Mouse (Mus musculus): ENCODE results near the gene Ap2a1. TPM values are rescaled to one million over a fixed set of nuclear protein-coding genes. Genes with fewer than 3 reads are reported as not detected.

Ap2a1 gene
- polyA plus RNA-seq (2012; rRNA removed; ENCODE audit: low replicate concordance), result 91.4 and 108 TPM in 2 replicates

DNA sequence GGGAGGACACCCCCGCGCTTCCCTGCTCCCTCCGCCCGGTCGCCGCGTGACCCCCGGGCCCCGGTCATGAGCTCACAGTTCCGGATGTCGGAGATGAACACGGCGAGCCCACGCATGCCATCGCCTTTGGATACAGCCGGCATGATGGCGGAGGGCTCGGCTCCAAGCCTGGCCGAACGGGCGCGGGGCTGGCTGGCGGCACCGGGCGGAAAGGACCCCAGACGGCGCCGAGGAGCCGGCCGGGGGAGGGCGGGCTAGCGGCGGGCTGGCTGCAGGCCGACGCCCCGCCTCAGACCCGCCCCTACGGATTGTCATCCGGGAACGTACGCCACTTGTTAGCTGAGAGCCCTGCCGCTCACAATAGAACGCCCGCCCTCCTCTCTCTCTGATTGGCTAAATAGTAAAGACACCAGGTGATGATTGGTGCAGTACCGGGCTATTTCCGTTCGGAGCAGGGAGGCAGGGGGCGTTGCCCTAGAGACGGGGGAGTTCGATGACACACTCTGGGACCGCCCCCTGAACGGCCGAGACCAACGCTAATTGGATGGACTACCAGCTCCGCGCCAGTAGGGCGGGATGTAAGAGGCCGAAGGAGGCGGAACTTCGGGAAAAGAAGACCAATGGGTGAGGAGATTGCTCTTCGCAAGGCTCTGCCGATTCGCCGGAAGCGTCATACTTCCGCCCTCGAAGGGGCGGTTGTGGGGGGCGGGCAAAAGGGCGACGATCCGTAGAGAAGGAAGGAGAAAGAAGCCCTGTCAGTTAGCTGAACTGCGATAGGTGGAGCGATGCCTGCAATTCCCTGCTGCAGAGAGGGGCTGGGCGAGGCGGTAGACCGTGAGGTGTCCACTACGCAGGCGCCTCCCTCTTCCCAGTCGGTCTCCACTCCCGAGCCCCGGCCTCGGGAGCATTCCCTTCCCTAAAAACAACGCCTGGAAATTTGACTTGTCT is at the start of gene Ap2a1:
Ap2a1 (minus strand) TSS at position 293 of the 948 bp plus-strand sequence.

DNA sequence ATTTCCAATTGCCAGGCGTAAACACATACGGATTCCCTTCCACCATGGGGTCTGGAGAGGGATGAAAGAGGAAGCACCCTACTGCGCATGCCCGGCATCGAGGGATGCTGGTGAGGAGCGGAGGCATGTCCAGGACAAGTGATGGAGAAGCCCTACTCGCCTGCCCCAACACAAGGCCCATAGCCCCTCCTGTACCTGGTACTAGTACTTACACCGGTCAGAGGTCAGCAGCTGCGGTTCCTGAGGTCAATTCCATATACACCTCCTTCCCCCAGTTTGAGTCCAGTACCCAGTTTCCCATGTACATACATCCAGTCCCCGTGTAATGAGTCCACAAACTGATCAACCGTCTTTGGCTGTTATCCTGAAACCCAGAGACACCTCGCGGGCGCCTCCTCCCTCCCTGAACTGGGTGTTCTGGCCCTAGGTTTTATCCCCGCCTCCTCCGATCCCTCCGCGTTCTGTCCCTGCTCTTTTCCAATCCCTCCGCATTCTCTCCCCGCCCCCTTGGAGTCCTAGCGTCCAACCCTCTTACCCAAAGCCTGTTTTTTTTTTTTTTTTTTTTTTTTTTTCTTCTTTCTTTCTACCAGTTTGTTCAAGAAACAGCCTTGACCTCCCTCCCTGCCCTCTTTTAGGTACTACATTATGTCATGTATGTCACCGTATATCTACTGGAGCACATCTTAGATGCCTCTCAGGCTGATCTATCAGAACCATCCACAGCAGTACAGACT is 45.3 kb upstream of the Ap2a1 start, which contains the start of gene Cpt1c:
Cpt1c (minus strand) TSS at position 469 of the 734 bp plus-strand sequence.

GRCm38 (mm10) chr7:44942904-44943303 is 13.6 kb upstream of the Ap2a1 start, which contains the start of gene Tsks:
TSS of gene Tsks (plus strand) at chr7:44943204.

GRCm38 (mm10) chr7:44895593-44896434 is 33.5 kb downstream of the Ap2a1 start, which contains the start of gene Fuz:
TSS of gene Fuz (plus strand) at chr7:44896079.

DNA sequence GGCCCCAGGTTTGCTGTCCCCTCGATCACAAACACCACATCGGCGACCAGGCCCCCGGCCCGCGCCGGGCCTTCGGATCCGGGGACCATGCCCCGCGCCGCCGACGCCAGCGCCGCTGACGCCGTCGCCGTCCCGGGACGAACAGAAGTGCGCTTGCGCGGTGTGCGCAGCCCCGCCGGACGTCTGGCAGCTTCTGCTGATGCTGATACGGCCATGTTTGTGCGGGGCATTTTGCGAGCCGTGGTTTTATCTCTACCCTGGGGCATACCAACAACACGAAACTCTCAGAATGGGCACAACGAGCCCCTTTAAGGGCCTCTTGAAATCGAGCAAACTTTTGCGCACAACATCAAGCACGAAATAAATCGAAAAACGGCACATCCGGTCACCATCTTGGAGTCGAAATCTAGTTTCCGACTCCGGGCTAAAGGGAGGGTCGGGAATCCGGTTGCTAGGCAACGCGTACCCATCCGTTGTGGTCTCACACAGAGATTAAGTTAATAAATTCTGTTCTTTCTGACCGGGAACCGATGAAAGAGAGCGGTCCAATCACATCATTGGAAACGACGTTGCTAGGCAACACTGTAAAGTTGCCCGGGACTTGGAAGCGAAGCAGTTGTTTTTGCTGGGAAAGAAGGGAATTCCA is 36.9 kb downstream of the Ap2a1 start, which contains the start of gene Med25:
Med25 (minus strand) TSS at position 437 of the 646 bp plus-strand sequence.

DNA sequence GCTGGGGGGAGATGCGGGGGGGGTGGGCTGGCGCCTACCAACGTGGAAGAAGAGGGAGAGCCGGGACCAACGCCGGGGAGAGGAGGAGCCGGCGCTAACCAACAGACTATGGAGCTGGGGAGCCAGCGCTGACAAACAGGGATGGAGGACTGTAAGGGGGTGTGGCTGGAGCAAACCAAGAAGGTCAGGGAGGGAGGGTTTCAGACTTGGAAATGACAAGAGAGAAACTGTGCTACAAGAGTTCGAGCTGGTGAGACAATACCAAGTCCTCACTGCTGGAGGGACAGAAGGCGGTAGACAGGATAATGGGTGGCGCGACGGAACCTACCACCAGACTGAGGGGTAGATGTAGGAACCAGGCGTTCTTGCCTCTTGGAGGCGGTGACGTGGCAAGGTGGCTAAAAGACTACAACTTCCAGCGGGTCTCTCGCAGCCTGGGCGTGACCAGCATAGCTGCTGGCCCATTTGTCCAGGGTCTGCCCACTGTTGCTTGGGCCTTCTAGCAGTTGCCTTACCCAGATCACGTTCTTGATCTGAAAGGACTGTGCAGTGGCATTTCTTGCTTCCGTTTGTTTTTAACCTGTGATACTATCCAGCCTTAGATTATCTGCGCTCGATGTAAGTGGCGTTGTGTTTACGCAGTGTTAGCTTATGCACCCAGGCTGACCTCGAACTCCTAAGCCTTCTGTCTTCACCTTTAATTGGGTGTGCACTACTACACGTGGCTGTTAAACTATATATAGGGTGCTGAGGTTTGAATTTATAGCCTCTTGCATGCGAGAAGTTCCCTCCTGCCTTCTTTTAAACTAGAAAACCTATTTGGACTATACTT is 59.4 kb downstream of the Ap2a1 start, which contains the start of gene Ptov1:
Ptov1 (minus strand) TSS at position 92 of the 832 bp plus-strand sequence.

GRCm38 (mm10) chr7:44857042-44857552 is 72.2 kb downstream of the Ap2a1 start, which contains the start of gene Pnkp:
TSS of gene Pnkp (plus strand) at chr7:44857139.

Other genes with a start within 250 kb of the Ap2a1 start
- gene Izumo2, start 220.8 kb downstream of the Ap2a1 start, polyA plus RNA-seq (2012; rRNA removed; ENCODE audit: low replicate concordance), result not detected in 2 replicates
- gene Vrk3, start 181.1 kb downstream of the Ap2a1 start, polyA plus RNA-seq (2012; rRNA removed; ENCODE audit: low replicate concordance), result 29.0 and 48.8 TPM in 2 replicates
- gene Zfp473, start 178.4 kb downstream of the Ap2a1 start, polyA plus RNA-seq (2012; rRNA removed; ENCODE audit: low replicate concordance), result 0.20 and 0.54 TPM in 2 replicates
- gene Nup62, start 113.4 kb downstream of the Ap2a1 start, polyA plus RNA-seq (2012; rRNA removed; ENCODE audit: low replicate concordance), result 35.6 and 77.6 TPM in 2 replicates
- 3.9 and 4.0 TPM in 2 replicates for gene Il4i1, start 113.1 kb downstream of the Ap2a1 start, polyA plus RNA-seq (2012; rRNA removed; ENCODE audit: low replicate concordance)
- 211 and 305 TPM in 2 replicates for gene Atf5, start 112.8 kb downstream of the Ap2a1 start, polyA plus RNA-seq (2012; rRNA removed; ENCODE audit: low replicate concordance)
- 87.7 and 129 TPM in 2 replicates for gene Akt1s1, start 80.5 kb downstream of the Ap2a1 start, polyA plus RNA-seq (2012; rRNA removed; ENCODE audit: low replicate concordance)
- gene Tbc1d17, start 80.4 kb downstream of the Ap2a1 start, polyA plus RNA-seq (2012; rRNA removed; ENCODE audit: low replicate concordance), result 125 and 126 TPM in 2 replicates
- gene Pnkp, start 72.4 kb downstream of the Ap2a1 start, polyA plus RNA-seq (2012; rRNA removed; ENCODE audit: low replicate concordance), result 45.1 and 47.8 TPM in 2 replicates
- gene Ptov1, start 59.7 kb downstream of the Ap2a1 start, polyA plus RNA-seq (2012; rRNA removed; ENCODE audit: low replicate concordance), result 245 and 426 TPM in 2 replicates
- gene Med25, start 36.8 kb downstream of the Ap2a1 start, polyA plus RNA-seq (2012; rRNA removed; ENCODE audit: low replicate concordance), result 93.4 and 172 TPM in 2 replicates
- 48.5 and 82.0 TPM in 2 replicates for gene Fuz, start 33.4 kb downstream of the Ap2a1 start, polyA plus RNA-seq (2012; rRNA removed; ENCODE audit: low replicate concordance)
- gene Tsks, start 13.7 kb upstream of the Ap2a1 start, polyA plus RNA-seq (2012; rRNA removed; ENCODE audit: low replicate concordance), result 0.21 and 0.22 TPM in 2 replicates
- 21.7 and 88.9 TPM in 2 replicates for gene Cpt1c, start 45.4 kb upstream of the Ap2a1 start, polyA plus RNA-seq (2012; rRNA removed; ENCODE audit: low replicate concordance)
- gene Prmt1, start 57.1 kb upstream of the Ap2a1 start, polyA plus RNA-seq (2012; rRNA removed; ENCODE audit: low replicate concordance), result 148 and 347 TPM in 2 replicates
- gene Irf3, start 68.2 kb upstream of the Ap2a1 start, polyA plus RNA-seq (2012; rRNA removed; ENCODE audit: low replicate concordance), result 111 and 156 TPM in 2 replicates
- gene Bcl2l12, start 69.2 kb upstream of the Ap2a1 start, polyA plus RNA-seq (2012; rRNA removed; ENCODE audit: low replicate concordance), result 30.2 and 45.2 TPM in 2 replicates
- gene Scaf1, start 86.9 kb upstream of the Ap2a1 start, polyA plus RNA-seq (2012; rRNA removed; ENCODE audit: low replicate concordance), result 67.6 and 79.5 TPM in 2 replicates
- gene Rras, start 88.5 kb upstream of the Ap2a1 start, polyA plus RNA-seq (2012; rRNA removed; ENCODE audit: low replicate concordance), result 286 and 584 TPM in 2 replicates
- gene Prr12, start 123.4 kb upstream of the Ap2a1 start, polyA plus RNA-seq (2012; rRNA removed; ENCODE audit: low replicate concordance), result 8.6 and 15.5 TPM in 2 replicates
- gene Nosip, start 132.9 kb upstream of the Ap2a1 start, polyA plus RNA-seq (2012; rRNA removed; ENCODE audit: low replicate concordance), result 68.3 and 84.1 TPM in 2 replicates
- 73.3 and 99.8 TPM in 2 replicates for gene Prrg2, start 133.2 kb upstream of the Ap2a1 start, polyA plus RNA-seq (2012; rRNA removed; ENCODE audit: low replicate concordance)
- 89.2 and 448 TPM in 2 replicates for gene Rcn3, start 162.7 kb upstream of the Ap2a1 start, polyA plus RNA-seq (2012; rRNA removed; ENCODE audit: low replicate concordance)
- 195 and 315 TPM in 2 replicates for gene Fcgrt, start 174.4 kb upstream of the Ap2a1 start, polyA plus RNA-seq (2012; rRNA removed; ENCODE audit: low replicate concordance)
- gene Rps11, start 194.9 kb upstream of the Ap2a1 start, polyA plus RNA-seq (2012; rRNA removed; ENCODE audit: low replicate concordance), result 294 and 506 TPM in 2 replicates
- 1,583 and 3,800 TPM in 2 replicates for gene Rpl13a, start 199.3 kb upstream of the Ap2a1 start, polyA plus RNA-seq (2012; rRNA removed; ENCODE audit: low replicate concordance)
- 5.4 and 12.9 TPM in 2 replicates for gene Gm45713, start 206.7 kb upstream of the Ap2a1 start, polyA plus RNA-seq (2012; rRNA removed; ENCODE audit: low replicate concordance)
- 62.3 and 91.9 TPM in 2 replicates for gene Flt3l, start 206.9 kb upstream of the Ap2a1 start, polyA plus RNA-seq (2012; rRNA removed; ENCODE audit: low replicate concordance)
- gene Pih1d1, start 224.8 kb upstream of the Ap2a1 start, polyA plus RNA-seq (2012; rRNA removed; ENCODE audit: low replicate concordance), result 64.1 and 64.9 TPM in 2 replicates
- 35.1 and 56.5 TPM in 2 replicates for gene Aldh16a1, start 225.1 kb upstream of the Ap2a1 start, polyA plus RNA-seq (2012; rRNA removed; ENCODE audit: low replicate concordance)
- gene Slc17a7, start 234.5 kb upstream of the Ap2a1 start, polyA plus RNA-seq (2012; rRNA removed; ENCODE audit: low replicate concordance), result 0.08 TPM in 1 of 2 replicates, not detected in the other

Measured in subcutaneous adipose tissue, adult 2 months (tissue).